Mouse (Mus musculus) CH12.LX (cell line): ENCODE data around the gene Odf3l2. TPM values are rescaled to one million over a fixed set of nuclear protein-coding genes. Genes with fewer than 3 reads are reported as not detected.
A peak's percentile ranks its signal among the peaks of the same experiment; 100 is the strongest.

Experiments used
- DNase-seq: peaks from one replicate; pipeline ENCODE4 v3.0.0-alpha.2; 2013; ENCODE audit errors: extremely low read depth
- H3K27ac ChIP-seq: 2 replicates; pipeline ENCODE4 v1.5.1; 2012; ENCODE audit warnings: low read depth, mild to moderate bottlenecking, control low read depth, moderate library complexity; ENCODE audit not compliant: insufficient read depth
- H3K27me3 ChIP-seq: replicated peaks from 2 replicates; pipeline ENCODE3; 2012; ENCODE audit warnings: inconsistent platforms
- H3K36me3 ChIP-seq, 2 experiments: replicated peaks in 1 of 2; 2 replicates each; pipeline versions ENCODE3 to v1.6.1; 2012; ENCODE audit warnings: inconsistent platforms in 1 of 2, low read length in 1 of 2, mild to moderate bottlenecking in 1 of 2, mixed read lengths in 1 of 2, moderate library complexity in 1 of 2; ENCODE audit not compliant: control insufficient read depth in 1 of 2, insufficient read depth in 1 of 2
- H3K4me1 ChIP-seq, 2 experiments: 2 replicates each; pipeline ENCODE4 v1.6.1; 2012; ENCODE audit warnings: inconsistent platforms in 1 of 2, moderate library complexity in 1 of 2; ENCODE audit not compliant: insufficient read depth in 2 of 2, control insufficient read depth in 1 of 2
- H3K4me2 ChIP-seq: 2 replicates; pipeline ENCODE4 v1.6.1; 2012; ENCODE audit warnings: low read depth, mild to moderate bottlenecking, control low read depth; ENCODE audit not compliant: poor library complexity, insufficient read depth, severe bottlenecking
- H3K4me3 ChIP-seq, 3 experiments: fragments of 150-350 bp in 1 of 3; sonication (generic) in 1 of 3; replicated peaks in 1 of 3; 2 replicates each; pipeline versions ENCODE3 to v1.5.1; 2011 to 2012; ENCODE audit warnings: low read depth in 2 of 3, low read length in 2 of 3, mild to moderate bottlenecking in 2 of 3, moderate library complexity in 2 of 3, control low read depth in 1 of 3, improper control_type of control experiment in 1 of 3, inconsistent platforms in 1 of 3, mixed read lengths in 1 of 3; ENCODE audit not compliant: poor library complexity in 1 of 3
- H3K79me2 ChIP-seq: replicated peaks from 2 replicates; pipeline ENCODE4 v1.6.1; 2012; ENCODE audit warnings: mild to moderate bottlenecking, moderate library complexity; ENCODE audit not compliant: control insufficient read depth, poor library complexity, insufficient read depth, severe bottlenecking; ENCODE audit errors: extremely low read depth
- H3K9ac ChIP-seq: 2 replicates; pipeline ENCODE4 v1.6.1; 2012; ENCODE audit warnings: low read depth, mild to moderate bottlenecking, control low read depth, moderate library complexity; ENCODE audit not compliant: insufficient read depth
- H3K9me3 ChIP-seq: replicated peaks from 2 replicates; pipeline ENCODE3; 2012; ENCODE audit warnings: low read length, inconsistent platforms, mixed read lengths
- BHLHE40 ChIP-seq: IDR thresholded peaks from 2 replicates; pipeline ENCODE4 v1.6.1; 2011; ENCODE audit warnings: mild to moderate bottlenecking, low read depth, low read length, improper control_type of control experiment
- CTCF ChIP-seq, 2 experiments: IDR thresholded peaks in 1 of 2; conservative IDR thresholded peaks in 1 of 2; 2 replicates each; pipeline ENCODE4 v1.5.1; 2011 to 2012; ENCODE audit warnings: low read depth in 2 of 2, low read length in 2 of 2, improper control_type of control experiment in 1 of 2, inconsistent platforms in 1 of 2, mild to moderate bottlenecking in 1 of 2, moderate library complexity in 1 of 2
- ELF1 ChIP-seq: IDR thresholded peaks from 2 replicates; pipeline ENCODE4 v1.6.1; 2014; ENCODE audit warnings: low read depth, mild to moderate bottlenecking, inconsistent platforms, low read length, improper control_type of control experiment
- EP300 ChIP-seq: IDR thresholded peaks from 2 replicates; pipeline ENCODE4 v1.6.1; 2011; ENCODE audit warnings: low read length, improper control_type of control experiment
- ETS1 ChIP-seq: conservative IDR thresholded peaks from 2 replicates; pipeline ENCODE4 v1.6.1; 2012; ENCODE audit warnings: low read depth, mild to moderate bottlenecking, inconsistent platforms, low read length, improper control_type of control experiment, moderate library complexity
- GABPA ChIP-seq: IDR thresholded peaks from 2 replicates; pipeline ENCODE4 v1.6.1; 2012; ENCODE audit warnings: low read depth, low read length, improper control_type of control experiment, inconsistent platforms; ENCODE audit not compliant: insufficient replicate concordance
- HCFC1 ChIP-seq: IDR thresholded peaks from 2 replicates; pipeline ENCODE4 v1.6.1; 2012; ENCODE audit warnings: low read depth, mild to moderate bottlenecking, inconsistent platforms, low read length, improper control_type of control experiment
- JUN ChIP-seq: IDR thresholded peaks from 2 replicates; pipeline ENCODE4 v1.6.1; 2011; ENCODE audit warnings: low read depth, mild to moderate bottlenecking, low read length, improper control_type of control experiment, moderate library complexity; ENCODE audit not compliant: insufficient read depth
- KAT2A ChIP-seq: IDR thresholded peaks from 2 replicates; pipeline ENCODE4 v1.6.1; 2012; ENCODE audit warnings: low read length, improper control_type of control experiment, inconsistent platforms; ENCODE audit not compliant: insufficient replicate concordance
- NELFE ChIP-seq: IDR thresholded peaks from 2 replicates; pipeline ENCODE4 v1.6.1; 2011; ENCODE audit warnings: low read depth, low read length, improper control_type of control experiment
- PAX5 ChIP-seq: IDR thresholded peaks from 2 replicates; pipeline ENCODE4 v1.6.1; 2012; ENCODE audit warnings: low read length, inconsistent platforms, mixed read lengths
- TBP ChIP-seq: conservative IDR thresholded peaks from 2 replicates; pipeline ENCODE4 v1.6.1; 2011; ENCODE audit warnings: low read depth, low read length, improper control_type of control experiment
- ZMIZ1 ChIP-seq: IDR thresholded peaks from 2 replicates; pipeline ENCODE4 v1.6.1; 2012; ENCODE audit warnings: low read depth, mild to moderate bottlenecking, inconsistent platforms, low read length, improper control_type of control experiment
- ZNF384 ChIP-seq: IDR thresholded peaks from 2 replicates; pipeline ENCODE4 v1.6.1; 2012; ENCODE audit warnings: low read depth, low read length, improper control_type of control experiment, inconsistent platforms
- dilution Hi-C: fragments of 300-500 bp; cut with MboI; formaldehyde crosslinking; loops from 2 replicates; pipeline ENCODE4 v1.14.3; 2020; ENCODE audit warnings: low sequenced_read_pairs; ENCODE audit not compliant: extremely low pct_unique_long_range_greater_than_20kb, extremely low pct_ligation_motif_present
- in situ Hi-C: fragments of 300-500 bp; cut with MboI; formaldehyde crosslinking; loops from 3 replicates; pipeline ENCODE4 v1.14.3; 2019; ENCODE audit warnings: low sequenced_read_pairs, low pct_ligation_motif_present, low pct_unique_long_range_greater_than_20kb, mixed read lengths
- polyA plus RNA-seq: library from polyadenylated mRNA; unstranded; fragments of >175 nt; gene quantifications from 2 replicates; pipeline ENCODE4 v1.2.1, GENCODE M21; 2012; ENCODE audit warnings: low read depth; ENCODE audit not compliant: insufficient read length
- total RNA-seq, 2 experiments: library from RNA; depleted of rRNA; stranded (reverse); fragments of 300-350 nt in 1 of 2; fragments of >200 nt in 1 of 2; gene quantifications; 2 replicates each; pipeline ENCODE4 v1.2.3; 2012 to 2014

Gene Odf3l2
- total and polyA plus RNA-seq, 3 experiments, result not detected

GRCm38 (mm10) chr10:79664131-79664665 lies 18.7 kb upstream of the Odf3l2 start, which contains the start of gene Madcam1 (continued):
- TF ChIP-seq GABPA, result no peak
- TF ChIP-seq NELFE, result peak; percentile 65
- TF ChIP-seq HCFC1, result no peak
- no peak for TF ChIP-seq ETS1
- 0 out of 2 replicates have a peak, but pooled peaks have one; percentile 27 for TF ChIP-seq BHLHE40
- 0 out of 2 replicates have a peak, but pooled peaks have one; percentile 48 for TF ChIP-seq ELF1
- no peak for TF ChIP-seq KAT2A
- TF ChIP-seq PAX5, result no peak
- no peak for TF ChIP-seq JUN
- TF ChIP-seq EP300, result peak; percentile 47; the same call in 1 of the 2 replicates

GRCm38 (mm10) chr10:79661861-79662260 lies 16.3 kb upstream of the Odf3l2 start:
- Histone ChIP-seq H3K27ac (no peak overlapping the region), H3K4me1 (peaks cover 28 to 46% of the 10 kb centered on the region in 2 experiments), H3K9me3 (no peaks in the 10 kb centered on the region), H3K79me2 (peaks cover 4% of the 10 kb centered on the region; the same call in 1 of the 2 replicates), H3K36me3 (peaks cover 0 to 11% of the 10 kb centered on the region in 2 experiments), H3K4me3 (peak overlapping the region in 1 of 3 experiments; percentile 7), H3K9ac (no peak overlapping the region), H3K27me3 (peaks cover 9% of the 10 kb centered on the region), H3K4me2 (no peak overlapping the region)
- dilution Hi-C loops, result no loop called here
- in situ Hi-C loops, result no loop called here
- no peak for DNase-seq
- TF ChIP-seq ELF1, result 0 out of 2 replicates have a peak, but pooled peaks have one; percentile 14
- no peak for TF ChIP-seq ZMIZ1

GRCm38 (mm10) chr10:79660298-79660697 lies 14.8 kb upstream of the Odf3l2 start:
- TF ChIP-seq TBP, result no peak
- TF ChIP-seq ZNF384, result no peak
- no peak for TF ChIP-seq GABPA
- TF ChIP-seq CTCF (conservative IDR thresholded peaks at IDR 0.05 in 1 of 2, IDR thresholded peaks at IDR 0.05 in 1 of 2; ENCODE audit: low read depth in 2 of 2, low read length in 2 of 2), result peak; percentile 31 to 62
- Histone ChIP-seq H3K4me3 (no peak overlapping the region), H3K9ac (no peak overlapping the region), H3K36me3 (no peaks in the 10 kb centered on the region), H3K4me1 (peaks cover 17 to 30% of the 10 kb centered on the region in 2 experiments), H3K27ac (no peak overlapping the region), H3K79me2 (no peaks in the 10 kb centered on the region), H3K4me2 (no peak overlapping the region), H3K9me3 (no peaks in the 10 kb centered on the region), H3K27me3 (peaks cover 21% of the 10 kb centered on the region)
- in situ Hi-C loops (no loop called here), dilution Hi-C loops (no loop called here)
- peak; percentile 41 for DNase-seq
